Mouse (Mus musculus): ENCODE data around the gene Gm35134.
"Not testable (repeated sequence)": the region's sequence is repeated elsewhere in the genome, so short reads cannot be mapped to it uniquely, and the experiment has no call there.

Gene Gm35134

DNA sequence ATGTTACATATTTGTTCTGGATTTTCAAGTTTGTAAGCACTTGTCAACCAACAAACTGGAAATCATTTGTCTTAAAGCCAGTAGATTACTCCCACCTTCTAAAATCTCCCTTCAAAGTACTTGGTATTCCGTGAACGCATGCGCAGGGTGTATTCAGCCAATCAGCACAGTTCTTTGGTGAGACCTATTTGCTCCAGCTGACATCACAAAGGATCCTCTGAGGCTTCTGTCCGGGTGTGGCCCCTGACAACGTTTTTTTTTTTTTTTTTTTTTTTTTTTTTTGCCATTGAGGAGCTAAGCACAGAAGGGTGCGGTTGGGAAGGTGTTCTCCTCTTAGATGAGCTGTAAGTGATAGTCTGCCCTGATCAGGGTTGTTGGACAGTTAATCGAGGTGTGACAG, at the start of gene Gm35134:
Gm35134 (plus strand) TSS at position 301 of the 400 bp plus-strand sequence.
- not testable (repeated sequence) for DNase-seq (ENCODE audit: low spot score)
